Mouse (Mus musculus): ENCODE results near the gene Cyp4f14. TPM values are rescaled to one million over a fixed set of nuclear protein-coding genes. Genes with fewer than 3 reads are reported as not detected.
"Not testable (repeated sequence)": the region's sequence is repeated elsewhere in the genome, so short reads cannot be mapped to it uniquely, and the experiment has no call there.

The Cyp4f14 gene
- polyA plus RNA-seq, 2 experiments from 2014 or later, result not detected

DNA sequence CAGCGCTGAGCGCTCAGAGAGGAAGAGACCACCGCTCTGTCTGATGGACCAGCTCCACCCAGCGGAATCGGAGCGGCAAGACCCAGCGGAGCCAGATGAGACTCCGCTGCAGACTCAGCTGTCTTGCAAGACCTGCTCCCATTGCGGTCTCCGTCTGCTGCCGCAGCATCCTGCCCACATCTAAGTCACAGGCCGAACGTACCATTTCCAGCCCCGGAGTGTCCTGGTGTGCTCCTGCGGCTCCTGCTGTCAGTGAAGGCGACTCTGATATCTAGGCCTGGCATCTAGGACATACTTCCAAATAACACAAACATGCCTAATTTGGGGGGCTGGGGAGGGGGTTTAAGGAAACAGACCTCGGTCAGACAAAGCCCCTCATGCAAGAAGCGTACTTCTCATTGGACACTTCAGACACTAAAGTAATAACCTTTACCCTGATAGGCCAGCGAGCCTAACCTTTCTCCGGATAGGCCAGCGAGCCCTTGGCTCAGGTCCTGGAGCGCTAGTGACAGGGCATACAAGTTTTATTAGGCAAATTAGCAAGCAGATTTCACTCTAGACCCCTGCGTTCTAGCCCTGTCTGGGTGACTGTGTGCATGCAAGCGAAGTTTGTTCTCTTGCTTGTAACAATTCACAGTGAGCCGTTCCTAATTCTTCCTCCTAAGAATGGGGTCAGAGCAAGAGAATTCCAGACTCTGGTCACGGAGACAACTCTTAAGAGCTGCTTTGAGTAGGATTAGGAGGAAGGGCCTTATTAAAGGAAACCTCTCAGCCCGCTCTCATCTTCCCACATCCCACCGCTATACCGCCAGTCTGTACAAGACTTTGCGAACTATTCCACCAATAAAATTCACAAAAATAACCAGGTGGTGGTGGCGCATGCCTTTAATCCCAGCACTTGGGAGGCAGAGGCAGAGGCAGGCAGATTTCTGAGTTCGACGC, 25.6 kb downstream of the Cyp4f14 start, which contains the start of gene Zfp870:
Gene Zfp870, minus strand, starts transcription at position 404 of the 942 bp plus-strand sequence.
- ATAC-seq, result peak; percentile 93

- peak; percentile 16 for ATAC-seq
These were observed 26.3 kb downstream of the Cyp4f14 start for GRCm38 (mm10) chr17:32890852-32891238.

- ATAC-seq, result no peak
These were observed 27.5 kb downstream of the Cyp4f14 start for GRCm38 (mm10) chr17:32889611-32890010.

DNA sequence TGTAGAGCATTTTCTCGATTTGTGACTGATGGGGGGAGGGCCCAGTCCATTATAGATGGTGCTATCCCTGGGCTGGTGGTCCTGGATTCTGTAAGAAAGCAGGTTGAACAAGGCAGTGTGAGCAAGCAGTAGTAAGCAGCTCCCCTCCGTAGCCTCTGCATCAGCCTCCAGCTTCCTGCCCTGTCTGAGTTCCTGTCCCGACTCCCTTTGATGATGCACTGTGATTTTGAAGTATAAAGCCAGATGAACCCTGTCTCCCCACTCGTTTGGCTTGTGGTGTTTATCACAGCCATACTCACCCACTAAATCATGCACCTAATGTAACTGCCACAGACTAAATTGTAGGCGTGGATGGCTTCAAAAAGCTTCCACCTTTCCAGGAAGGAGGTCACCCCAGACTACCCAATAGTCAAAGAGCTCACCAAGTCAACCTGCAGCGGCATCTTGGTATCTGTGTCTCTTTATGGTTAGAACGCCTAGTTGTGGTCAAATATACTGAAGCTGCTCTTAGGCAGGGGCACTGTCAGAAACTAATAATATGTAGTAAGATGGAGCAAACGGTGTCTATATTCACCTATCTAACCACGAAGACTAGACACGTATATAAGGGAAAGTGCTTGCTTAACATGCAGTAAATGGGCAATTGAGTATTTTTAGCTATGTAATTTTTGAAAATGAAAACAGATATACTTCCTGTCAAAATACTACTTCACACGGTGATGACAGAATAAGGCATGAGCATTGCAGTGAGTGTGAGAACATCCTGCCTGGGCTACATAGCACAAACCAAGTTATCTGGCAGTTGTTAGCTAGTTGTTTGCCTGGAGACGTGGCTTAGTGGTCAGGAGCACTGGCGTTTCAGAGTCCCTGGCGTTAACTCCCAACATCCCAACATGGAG, 36.6 kb downstream of the Cyp4f14 start:
- ATAC-seq, result peak; percentile 82

DNA sequence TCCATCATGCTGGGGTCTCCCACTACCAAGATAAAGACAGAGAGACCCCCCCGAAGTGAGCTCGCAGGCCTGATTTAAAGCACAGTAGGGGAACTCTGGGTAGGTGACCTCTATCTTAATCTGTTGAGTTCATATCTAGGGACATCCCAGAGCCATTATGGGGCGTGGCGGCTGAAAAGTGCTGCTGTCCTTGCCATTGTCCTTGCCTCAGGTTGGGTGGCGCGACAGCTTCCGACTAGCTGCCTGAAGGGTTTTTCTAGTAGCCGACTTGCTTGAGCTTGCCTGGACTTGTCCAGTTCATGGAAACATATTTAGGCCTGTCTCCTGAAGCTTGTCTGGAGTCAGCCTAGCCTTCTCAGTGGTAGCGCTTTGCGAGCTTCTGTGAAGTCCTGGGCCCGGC, 38.4 kb downstream of the Cyp4f14 start:
- ATAC-seq, result no peak

- ATAC-seq, result no peak
These were observed 39.5 kb downstream of the Cyp4f14 start for GRCm38 (mm10) chr17:32877471-32878171.

GRCm38 (mm10) chr17:32872696-32873095, 44.4 kb downstream of the Cyp4f14 start:
- no peak for ATAC-seq

GRCm38 (mm10) chr17:32872091-32872490, 45.1 kb downstream of the Cyp4f14 start:
- no peak for ATAC-seq

GRCm38 (mm10) chr17:32871483-32871882, 45.7 kb downstream of the Cyp4f14 start:
- ATAC-seq, result no peak

DNA sequence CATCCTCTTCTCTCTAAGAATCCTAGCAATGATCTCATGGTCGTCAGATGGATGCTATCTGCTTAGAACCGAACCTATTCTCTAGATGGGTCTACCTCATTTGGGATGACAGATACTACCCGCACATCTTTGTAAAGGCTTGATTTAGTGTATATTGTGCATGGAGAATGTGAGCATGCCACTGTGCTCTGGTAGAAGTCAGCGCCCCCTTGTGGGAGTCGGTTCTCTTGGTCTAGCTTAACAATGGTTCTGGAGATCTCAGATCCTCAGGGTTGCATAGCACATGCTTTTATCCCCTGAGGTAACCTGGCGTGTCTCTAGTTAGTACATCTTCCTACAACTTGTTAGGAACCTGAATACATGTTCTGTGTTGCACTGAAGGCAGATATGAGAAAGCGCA, 49.9 kb downstream of the Cyp4f14 start:
- not testable (repeated sequence) for ATAC-seq

GRCm38 (mm10) chr17:32856713-32857112, 60.4 kb downstream of the Cyp4f14 start:
- peak; percentile 53 for ATAC-seq

Other genes with a start within 250 kb of the Cyp4f14 start
- not detected for gene Cyp4f15, start 231.7 kb downstream of the Cyp4f14 start, polyA plus RNA-seq (2017; shearing (Covaris generic))
- gene Zfp871, start 129.1 kb downstream of the Cyp4f14 start, polyA plus RNA-seq (2017; shearing (Covaris generic)), result 10 to 100 TPM; 45.8 to 50.5 TPM
- gene Zfp811, start 107.4 kb downstream of the Cyp4f14 start, polyA plus RNA-seq (2017; shearing (Covaris generic)), result under 1 TPM; 0.22 to 0.98 TPM
- gene Zfp799, start 87.1 kb downstream of the Cyp4f14 start, polyA plus RNA-seq (2017; shearing (Covaris generic)), result 1 to 10 TPM; 4.3 to 6.8 TPM
- 10 to 100 TPM; 11.6 to 13.8 TPM for gene Zfp870, start 25.7 kb downstream of the Cyp4f14 start, polyA plus RNA-seq (2017; shearing (Covaris generic))
- gene Cyp4f13, start 30.1 kb upstream of the Cyp4f14 start, polyA plus RNA-seq (2017; shearing (Covaris generic)), result 10 to 100 TPM; 43.6 to 81.3 TPM
- 10 to 100 TPM; 23.1 to 26.6 TPM for gene Zfp472, start 48.5 kb upstream of the Cyp4f14 start, polyA plus RNA-seq (2017; shearing (Covaris generic))
- gene Zfp952, start 75.8 kb upstream of the Cyp4f14 start, polyA plus RNA-seq (2017; shearing (Covaris generic)), result 10 to 100 TPM; 14.7 to 17.3 TPM
- 1 to 10 TPM; 7.8 to 9.7 TPM for gene Zfp763, start 116.1 kb upstream of the Cyp4f14 start, polyA plus RNA-seq (2017; shearing (Covaris generic))
- not detected for gene 4921501E09Rik, start 150.7 kb upstream of the Cyp4f14 start, polyA plus RNA-seq (2017; shearing (Covaris generic))
- 1 to 10 TPM; 6.5 to 7.0 TPM for gene Zfp563, start 172.0 kb upstream of the Cyp4f14 start, polyA plus RNA-seq (2017; shearing (Covaris generic))
- gene Morc2b, start 222.3 kb upstream of the Cyp4f14 start, polyA plus RNA-seq (2017; shearing (Covaris generic)), result not detected